In genomic region chr15:31632478-31632877, GRCm38 (mm10) we compare ENCODE assay signal across 9 mouse cellular contexts.
"Had no signal": no experiment of that assay in that cellular context is flagged by ENCODE, and none has a peak within 500 bp of the region (broad histone marks: within the 10 kb centered on the region; RNA-seq: fewer than 3 reads in every experiment).

No protein-coding gene starts in this region.

- ATAC-seq: intestine, postnatal 0 days; liver, embryonic 12.5 days; midbrain, embryonic 13.5 days had no signal

- H3K4me3 ChIP-seq: limb, embryonic 15.5 days; liver, embryonic 12.5 days; midbrain, embryonic 13.5 days had no signal

- H3K27ac ChIP-seq: limb, embryonic 15.5 days; liver, embryonic 12.5 days; midbrain, embryonic 13.5 days; stomach, postnatal 0 days had no signal

- DNase-seq: kidney, postnatal 10 days; layer of hippocampus, postnatal 36 days; lung, embryonic 14.5 days; thymus, postnatal 4 days had no signal
